Mouse (Mus musculus) midbrain, postnatal 0 days (tissue): ENCODE measurements around the gene Clca4a. TPM values are rescaled to one million over a fixed set of nuclear protein-coding genes. Genes with fewer than 3 reads are reported as not detected.

Experiments
- ATAC-seq: fragments of 200-750 bp; cut with Nextera tagmentation; 2 replicates; pipeline ENCODE4 v1.8.0; 2017; ENCODE audit warnings: moderate number of reproducible peaks, mild to moderate bottlenecking, moderate TSS enrichment, moderate library complexity; ENCODE audit not compliant: low FRiP score
- DNase-seq: peaks from one replicate; pipeline ENCODE4 v3.0.0-alpha.2; 2015; ENCODE audit warnings: low spot score
- H3K27ac ChIP-seq: fragments of 300-500 bp; sonication (generic); 2 replicates; pipeline ENCODE4 v1.5.1; 2014; ENCODE audit warnings: low read depth, mild to moderate bottlenecking, low read length, mixed read lengths
- H3K27me3 ChIP-seq: fragments of 300-500 bp; sonication (generic); 2 replicates; pipeline ENCODE4 v1.6.1; 2014; ENCODE audit warnings: low read length, control low read depth, mixed read lengths; ENCODE audit not compliant: insufficient read depth
- H3K36me3 ChIP-seq: fragments of 300-500 bp; sonication (generic); 2 replicates; pipeline ENCODE4 v1.6.1; 2014; ENCODE audit warnings: low read length, control low read depth, mixed read lengths; ENCODE audit not compliant: insufficient read depth
- H3K4me1 ChIP-seq: fragments of 300-500 bp; sonication (generic); 2 replicates; pipeline ENCODE4 v1.6.1; 2014; ENCODE audit warnings: mild to moderate bottlenecking, control low read depth, antibody characterized with exemption, low read length, mixed read lengths; ENCODE audit not compliant: insufficient read depth
- H3K4me2 ChIP-seq: fragments of 300-500 bp; sonication (generic); 2 replicates; pipeline ENCODE4 v1.6.1; 2014; ENCODE audit warnings: low read depth, mild to moderate bottlenecking, low read length, mixed read lengths; ENCODE audit not compliant: poor library complexity, severe bottlenecking
- H3K4me3 ChIP-seq: fragments of 300-500 bp; sonication (generic); 2 replicates; pipeline ENCODE4 v1.5.1; 2014; ENCODE audit warnings: low read depth, mild to moderate bottlenecking, low read length, moderate library complexity
- H3K9ac ChIP-seq: fragments of 300-500 bp; sonication (generic); replicated peaks from 2 replicates; pipeline ENCODE4 v1.6.1; 2014; ENCODE audit warnings: mild to moderate bottlenecking, low read length, moderate library complexity, mixed read lengths; ENCODE audit not compliant: poor library complexity, severe bottlenecking
- H3K9me3 ChIP-seq: fragments of 300-500 bp; sonication (generic); 2 replicates; pipeline ENCODE4 v1.6.1; 2016; ENCODE audit warnings: low read length, control low read depth
- CTCF ChIP-seq: IDR thresholded peaks from 2 replicates; pipeline ENCODE4 v1.5.1; 2016; ENCODE audit warnings: antibody characterized with exemption, mild to moderate bottlenecking
- whole genome bisulfite sequencing: fragments of 180-500 bp; shearing (Covaris S2); extraction: QIAGEN DNeasy Blood & Tissue Kit; methylation state at CpG from one replicate; pipeline ENCODE4 v1.1.7; 2014; 5-methylcytosine and 5-hydroxymethylcytosine counted together
- polyA plus RNA-seq: library from polyadenylated mRNA; unstranded; fragments of >200 nt; fragmentation: Nextera tagmentation; extraction: Ambion mirVana; gene quantifications from 2 replicates; pipeline ENCODE4 v1.2.1, GENCODE M21; 2015
- total RNA-seq: library from RNA; depleted of rRNA; stranded (reverse); fragments of >200 nt; gene quantifications from 2 replicates; pipeline ENCODE4 v1.2.3, GENCODE M21; 2014

Clca4a gene
- total and polyA plus RNA-seq, 2 experiments from 2014 or later: 0.07 TPM; not detected in 1

DNA sequence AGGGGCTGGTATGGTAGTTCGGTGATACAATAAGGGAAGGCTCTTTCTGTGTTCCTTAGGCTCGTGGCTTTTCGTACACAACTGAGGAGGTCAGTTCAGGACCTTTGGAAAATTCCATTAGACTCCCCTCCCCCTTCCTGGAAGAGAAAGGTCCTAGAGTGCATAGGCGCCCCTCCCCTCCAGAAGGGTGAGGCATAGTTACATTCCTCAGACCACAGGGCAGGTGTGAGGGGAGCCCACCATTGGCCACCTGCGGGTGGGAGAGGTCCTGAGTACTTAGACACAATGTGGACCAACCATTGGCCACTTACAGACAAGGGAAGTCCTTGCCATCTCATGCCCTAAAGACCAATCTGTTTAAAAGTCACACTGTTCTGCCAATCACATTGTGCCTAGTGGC is 11.0 kb upstream of the Clca4a start:
- H3K36me3 ChIP-seq: no peaks in the 10 kb centered on the region
- TF ChIP-seq CTCF: no peak
- 88% methylated on average over 5 of the region's 5 CpGs for WGBS
- no peaks in the 10 kb centered on the region for H3K27me3 ChIP-seq
- H3K4me3 ChIP-seq: no peak overlapping the region
- no peak overlapping the region for H3K4me2 ChIP-seq
- ATAC-seq (no peak), DNase-seq (no peak)
- H3K4me1 ChIP-seq: no peaks in the 10 kb centered on the region
- H3K9me3 ChIP-seq: no peaks in the 10 kb centered on the region
- no peak overlapping the region for H3K27ac ChIP-seq
- H3K9ac ChIP-seq: no peak overlapping the region

DNA sequence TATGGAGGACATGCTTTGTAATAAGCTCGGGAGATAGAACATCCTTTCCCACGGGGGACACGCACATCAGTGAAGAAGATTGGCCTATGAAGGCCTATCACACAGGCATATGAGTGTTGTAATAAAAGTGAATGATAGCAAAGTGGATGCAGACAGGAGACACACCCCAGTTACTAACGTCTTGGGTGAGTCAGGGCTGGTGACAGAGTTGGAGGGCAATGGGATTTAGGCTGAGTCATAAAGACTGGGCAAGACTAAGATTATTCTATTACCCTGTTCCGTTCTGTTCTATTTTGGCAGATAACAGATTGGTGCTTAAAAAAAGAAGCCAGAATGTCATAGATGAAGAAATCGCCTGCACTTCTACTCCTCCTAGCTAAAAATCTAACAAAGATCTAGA is 5.7 kb upstream of the Clca4a start:
- H3K36me3 ChIP-seq: no peaks in the 10 kb centered on the region
- no peak for TF ChIP-seq CTCF
- 88% methylated on average over 6 of the region's 6 CpGs for WGBS

DNA sequence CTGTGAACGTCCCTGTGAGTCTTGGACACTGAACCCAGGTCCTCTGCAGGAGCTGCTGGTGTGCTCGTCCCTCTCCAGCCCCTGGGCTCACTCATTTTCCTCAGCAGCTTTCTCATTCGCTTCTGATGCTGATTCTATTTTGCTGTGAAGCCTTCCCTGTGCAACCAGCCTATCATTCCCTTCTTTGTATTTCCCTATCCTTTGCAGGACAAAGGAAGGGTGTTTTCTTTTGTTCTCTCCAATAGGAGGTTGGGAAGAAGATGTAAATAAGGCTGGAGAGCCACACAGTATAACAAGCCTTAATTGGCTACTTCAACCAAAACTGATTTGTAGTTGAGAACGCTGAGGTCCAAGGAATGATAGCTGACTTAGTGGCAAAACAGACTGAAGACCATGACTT is 2.8 kb upstream of the Clca4a start:
- TF ChIP-seq CTCF: no peak
- H3K4me1 ChIP-seq: no peaks in the 10 kb centered on the region
- no peaks in the 10 kb centered on the region for H3K9me3 ChIP-seq
- no peak overlapping the region for H3K4me2 ChIP-seq
- no peak overlapping the region for H3K4me3 ChIP-seq
- no peak overlapping the region for H3K27ac ChIP-seq
- H3K27me3 ChIP-seq: no peaks in the 10 kb centered on the region
- H3K36me3 ChIP-seq: no peaks in the 10 kb centered on the region
- no peak overlapping the region for H3K9ac ChIP-seq
- DNase-seq: no peak
- WGBS: 19% methylated on average over 4 of the region's 4 CpGs
- no peak for ATAC-seq

More for the DNA sequence above, 5.7 kb upstream of the Clca4a start:
- Histone ChIP-seq H3K27me3 (no peaks in the 10 kb centered on the region), H3K4me3 (no peak overlapping the region), H3K9ac (no peak overlapping the region), H3K4me2 (no peak overlapping the region), H3K27ac (no peak overlapping the region), H3K4me1 (no peaks in the 10 kb centered on the region), H3K9me3 (no peaks in the 10 kb centered on the region)
- no peak for ATAC-seq
- no peak for DNase-seq

DNA sequence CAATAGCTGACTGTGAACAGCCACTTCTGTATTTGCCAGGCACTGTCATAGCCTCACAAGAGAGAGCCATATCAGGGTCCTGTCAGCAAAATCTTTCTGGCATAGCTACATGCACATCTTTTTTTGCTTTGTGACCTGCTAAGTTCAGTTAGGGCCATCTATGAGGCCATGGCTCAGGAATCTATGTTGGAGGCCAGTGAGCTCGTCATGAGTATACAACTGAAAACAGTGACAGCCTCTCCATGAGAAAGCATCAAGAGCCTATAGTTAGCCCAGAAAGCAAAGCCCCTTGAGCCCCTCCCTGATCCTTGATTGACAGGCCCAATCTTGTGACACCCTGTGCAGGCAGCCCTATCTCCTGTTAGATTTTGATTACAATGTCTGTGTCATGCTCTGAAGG is 1.2 kb upstream of the Clca4a start:
- TF ChIP-seq CTCF: no peak
- no peak for ATAC-seq
- H3K27ac ChIP-seq: no peak overlapping the region

DNA sequence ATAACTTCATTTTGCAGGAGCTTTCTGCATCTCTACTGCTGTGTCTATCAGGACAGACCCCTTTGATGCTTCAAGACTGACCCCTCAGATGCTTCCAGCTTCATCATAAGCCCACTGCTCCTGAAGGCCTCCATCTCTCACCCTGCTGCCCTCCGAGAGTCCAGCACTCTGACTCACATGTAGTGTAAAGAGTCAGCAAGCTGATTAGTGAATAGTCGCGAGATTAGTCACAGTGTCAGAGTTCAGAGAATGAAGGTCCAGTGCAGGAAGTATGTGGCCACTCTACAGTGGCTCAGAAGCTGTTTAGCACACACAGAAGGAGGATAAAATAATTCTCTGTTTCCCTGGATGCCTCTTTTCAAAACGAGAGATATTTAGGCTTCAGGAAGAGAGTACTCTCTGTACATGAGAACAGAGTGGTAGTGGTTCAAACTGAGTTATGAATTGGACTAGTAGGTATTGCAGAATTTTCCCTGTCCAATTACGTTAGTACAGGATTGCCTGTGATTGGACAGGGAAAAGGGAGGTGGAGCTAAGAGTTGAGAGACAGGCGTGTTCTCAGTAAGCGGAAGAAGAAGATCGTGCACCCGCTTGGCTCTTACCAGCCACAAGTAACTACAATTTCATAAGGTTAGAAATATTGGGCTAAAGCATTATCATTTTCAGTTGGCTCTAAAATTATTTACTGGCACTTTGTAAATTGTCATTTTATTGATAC is 3.1 kb downstream of the Clca4a start:
- no peak overlapping the region for H3K27ac ChIP-seq
- no peaks in the 10 kb centered on the region for H3K9me3 ChIP-seq
- no peak for ATAC-seq
- no peak overlapping the region for H3K4me3 ChIP-seq
- H3K27me3 ChIP-seq: no peaks in the 10 kb centered on the region
- TF ChIP-seq CTCF: no peak
- H3K4me1 ChIP-seq: no peaks in the 10 kb centered on the region
- no peak overlapping the region for H3K9ac ChIP-seq
- WGBS: 69% methylated on average over 9 of the region's 9 CpGs
- H3K36me3 ChIP-seq: no peaks in the 10 kb centered on the region
- no peak for DNase-seq
- no peak overlapping the region for H3K4me2 ChIP-seq

More for the DNA sequence above, 1.2 kb upstream of the Clca4a start:
- no peaks in the 10 kb centered on the region for H3K4me1 ChIP-seq
- no peaks in the 10 kb centered on the region for H3K9me3 ChIP-seq
- H3K4me2 ChIP-seq: no peak overlapping the region
- no peak for DNase-seq
- no peak overlapping the region for H3K4me3 ChIP-seq
- WGBS: 52% methylated on average over 1 of the region's 1 CpGs
- no peak overlapping the region for H3K9ac ChIP-seq
- no peaks in the 10 kb centered on the region for H3K27me3 ChIP-seq
- H3K36me3 ChIP-seq: no peaks in the 10 kb centered on the region

DNA sequence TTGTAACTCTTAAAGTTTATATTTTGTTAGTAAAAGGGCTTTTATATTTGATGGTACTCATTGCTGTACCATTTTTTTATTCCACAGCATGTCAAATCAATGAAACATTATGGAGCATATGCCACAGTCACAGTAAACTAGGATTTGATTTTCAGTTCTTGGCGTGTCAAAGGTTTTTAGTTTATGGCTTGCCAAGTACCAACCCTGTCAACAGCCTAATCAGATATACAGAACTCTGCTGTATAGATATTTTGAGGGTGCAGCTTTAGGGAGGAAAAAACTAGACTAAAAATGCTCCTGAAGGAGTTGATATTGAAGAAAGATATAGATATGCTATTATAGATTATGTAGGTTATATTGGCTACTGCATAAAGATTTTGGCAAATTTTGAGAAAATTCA is 5.1 kb downstream of the Clca4a start:
- ATAC-seq (no peak), DNase-seq (no peak)
- Histone ChIP-seq H3K36me3 (no peaks in the 10 kb centered on the region), H3K9me3 (no peaks in the 10 kb centered on the region), H3K4me1 (no peaks in the 10 kb centered on the region), H3K4me3 (no peak overlapping the region), H3K27me3 (no peaks in the 10 kb centered on the region), H3K27ac (no peak overlapping the region), H3K9ac (no peak overlapping the region), H3K4me2 (no peak overlapping the region)
- no peak for TF ChIP-seq CTCF
- 80% methylated on average over 1 of the region's 1 CpGs for WGBS
